Comparison of ENCODE assay signal across 13 mouse cellular contexts in genomic region chr8:13203472-13203871, GRCm38 (mm10). TPM values are rescaled to one million over a fixed set of nuclear protein-coding genes. Genes with fewer than 3 reads are reported as not detected.
A peak's percentile ranks its signal among the peaks of the same experiment; 100 is the strongest.
DNase-seq lines count a peak whose midpoint lies in the region; ATAC-seq and TF ChIP-seq lines count a peak whose summit lies in the region.
"Had no signal": no experiment of that assay in that cellular context is flagged by ENCODE, and none has a peak within 500 bp of the region (broad histone marks: within the 10 kb centered on the region; RNA-seq: fewer than 3 reads in every experiment).

No protein-coding gene starts in this region.

- no peaks in the 10 kb centered on the region for H3K36me3 ChIP-seq in heart, adult 2 months (ENCODE audit: control insufficient read depth, insufficient read depth, low read length)
- no peaks in the 10 kb centered on the region for H3K36me3 ChIP-seq in midbrain, postnatal 0 days (ENCODE audit: insufficient read depth, low read length)
- H3K36me3 ChIP-seq in midbrain, embryonic 14.5 days (ENCODE audit: control insufficient read depth, insufficient read depth, low read length) = no peaks in the 10 kb centered on the region
- H3K36me3 ChIP-seq in liver, embryonic 14.5 days (replicated peaks; ENCODE audit: control insufficient read depth, insufficient read depth, low read depth) = no peaks in the 10 kb centered on the region; the same call in 1 of the 2 replicates
- no peaks in the 10 kb centered on the region for H3K36me3 ChIP-seq in forebrain, embryonic 16.5 days (ENCODE audit: control insufficient read depth, insufficient read depth)
- H3K36me3 ChIP-seq: limb, embryonic 10.5 days; midbrain, embryonic 13.5 days had no signal

- H3K27ac ChIP-seq in heart, adult 2 months = no peak overlapping the region
- H3K27ac ChIP-seq in midbrain, postnatal 0 days (ENCODE audit: low read depth, low read length) = no peak overlapping the region
- H3K27ac ChIP-seq in midbrain, embryonic 14.5 days (replicated peaks; ENCODE audit: low read depth, low read length) = no peak overlapping the region
- peak overlapping the region; percentile 91 for H3K27ac ChIP-seq in liver, embryonic 14.5 days
- H3K27ac ChIP-seq in forebrain, embryonic 16.5 days (ENCODE audit: low read length) = no peak overlapping the region
- H3K27ac ChIP-seq: limb, embryonic 10.5 days; midbrain, embryonic 13.5 days had no signal

- H3K4me2 ChIP-seq in midbrain, postnatal 0 days (ENCODE audit: low read depth, low read length, poor library complexity, severe bottlenecking) = no peak overlapping the region
- no peak overlapping the region for H3K4me2 ChIP-seq in midbrain, embryonic 14.5 days (ENCODE audit: low read length)
- peak overlapping the region; percentile 84 for H3K4me2 ChIP-seq in liver, embryonic 14.5 days (ENCODE audit: low read depth)
- no peak overlapping the region for H3K4me2 ChIP-seq in forebrain, embryonic 16.5 days (ENCODE audit: low read length)
- H3K4me2 ChIP-seq: midbrain, embryonic 13.5 days had no signal

- no peak for ATAC-seq in midbrain, postnatal 0 days (ENCODE audit: low FRiP score)
- ATAC-seq in midbrain, embryonic 14.5 days (ENCODE audit: low FRiP score, low TSS enrichment) = no peak
- no peak for ATAC-seq in liver, embryonic 14.5 days (ENCODE audit: insufficient read depth)
- ATAC-seq in forebrain, embryonic 16.5 days = no peak
- ATAC-seq: midbrain, embryonic 13.5 days had no signal

- DNase-seq in heart, adult 2 months = no peak
- no peak for DNase-seq in heart, adult 8-10 months (ENCODE audit: low spot score)
- DNase-seq in midbrain, postnatal 0 days (ENCODE audit: low spot score) = no peak
- DNase-seq in midbrain, embryonic 14.5 days = no peak
- no peak for DNase-seq in liver, embryonic 14.5 days (ENCODE audit: low read depth in 3 of 3, low spot score in 3 of 3)
- DNase-seq in thymus, postnatal 25 days = peak; percentile 32
- DNase-seq in cerebellum, adult 8-10 months = no peak
- DNase-seq: cerebellum, adult 9-10 months; kidney, adult 8-10 months had no signal

- no peak for TF ChIP-seq EP300 in heart, adult 2 months (IDR thresholded peaks at IDR 0.05; ENCODE audit: insufficient read depth, low read depth, low read length)
- TF ChIP-seq EP300 in liver, embryonic 14.5 days (IDR thresholded peaks at IDR 0.05; ENCODE audit: low read depth) = no peak

- TF ChIP-seq POLR2A in heart, adult 2 months (IDR thresholded peaks at IDR 0.05; ENCODE audit: insufficient read depth, low read depth, low read length) = no peak

- intact Hi-C loops in heart, adult 2 months (cut with DNase I) = loop anchor here (10.0 kb wide), 1 partner anchor 49 kb away; the partner anchor contains the start of gene Lamp1

- H3K27me3 ChIP-seq in heart, adult 2 months (ENCODE audit: control insufficient read depth, insufficient read depth, low read length) = peaks cover 2% of the 10 kb centered on the region
- peaks cover 13% of the 10 kb centered on the region for H3K27me3 ChIP-seq in midbrain, postnatal 0 days (ENCODE audit: insufficient read depth, low read length)
- peaks cover 23% of the 10 kb centered on the region for H3K27me3 ChIP-seq in midbrain, embryonic 14.5 days (ENCODE audit: control insufficient read depth, insufficient read depth, low read length)
- H3K27me3 ChIP-seq in liver, embryonic 14.5 days (ENCODE audit: control insufficient read depth, insufficient read depth, low read length) = no peaks in the 10 kb centered on the region
- peaks cover 23% of the 10 kb centered on the region for H3K27me3 ChIP-seq in forebrain, embryonic 16.5 days (replicated peaks; ENCODE audit: control insufficient read depth, insufficient read depth, low read length)

- no peak overlapping the region for H3K4me3 ChIP-seq in heart, adult 2 months
- H3K4me3 ChIP-seq in midbrain, postnatal 0 days (ENCODE audit: low read depth, low read length) = no peak overlapping the region
- no peak overlapping the region for H3K4me3 ChIP-seq in midbrain, embryonic 14.5 days (replicated peaks; ENCODE audit: low read depth, low read length)
- H3K4me3 ChIP-seq in liver, embryonic 14.5 days (ENCODE audit: insufficient read depth in 1 of 2, low read depth in 2 of 2, low read length in 2 of 2) = peak overlapping the region; percentile 79 to 88
- H3K4me3 ChIP-seq in forebrain, embryonic 16.5 days (replicated peaks; ENCODE audit: low read length) = no peak overlapping the region
- H3K4me3 ChIP-seq: limb, embryonic 10.5 days; midbrain, embryonic 13.5 days had no signal

- TF ChIP-seq CTCF in heart, adult 2 months (IDR thresholded peaks at IDR 0.05) = peak; percentile 43
- TF ChIP-seq CTCF in midbrain, postnatal 0 days (IDR thresholded peaks at IDR 0.05) = peak; percentile 46
- TF ChIP-seq CTCF in liver, embryonic 14.5 days (IDR thresholded peaks at IDR 0.05; ENCODE audit: low read depth) = peak; percentile 89

- H3K79me2 ChIP-seq in heart, adult 2 months (replicated peaks; ENCODE audit: control insufficient read depth, insufficient read depth, low read length) = no peaks in the 10 kb centered on the region

- WGBS in heart, adult 2 months = 66% methylated on average over 1 of the region's 1 CpGs
- WGBS in midbrain, postnatal 0 days = 85% methylated on average over 1 of the region's 1 CpGs
- 58% methylated on average over 1 of the region's 1 CpGs for WGBS in midbrain, embryonic 14.5 days
- 30% methylated on average over 1 of the region's 1 CpGs for WGBS in liver, embryonic 14.5 days (ENCODE audit: insufficient replicate concordance)
- WGBS in forebrain, embryonic 16.5 days = 62% methylated on average over 1 of the region's 1 CpGs

- H3K9me3 ChIP-seq in midbrain, postnatal 0 days (ENCODE audit: low read length) = no peaks in the 10 kb centered on the region
- no peaks in the 10 kb centered on the region for H3K9me3 ChIP-seq in midbrain, embryonic 14.5 days (ENCODE audit: control insufficient read depth, low read length)
- no peaks in the 10 kb centered on the region for H3K9me3 ChIP-seq in liver, embryonic 14.5 days (ENCODE audit: control insufficient read depth, low read length)
- no peaks in the 10 kb centered on the region for H3K9me3 ChIP-seq in forebrain, embryonic 16.5 days (ENCODE audit: control insufficient read depth, low read length)
- H3K9me3 ChIP-seq: limb, embryonic 10.5 days; midbrain, embryonic 13.5 days had no signal

- no peak overlapping the region for H3K9ac ChIP-seq in heart, adult 2 months (ENCODE audit: low read depth, low read length)
- no peak overlapping the region for H3K9ac ChIP-seq in midbrain, postnatal 0 days (replicated peaks; ENCODE audit: low read length, poor library complexity, severe bottlenecking)
- H3K9ac ChIP-seq in midbrain, embryonic 14.5 days (replicated peaks; ENCODE audit: low read length) = no peak overlapping the region
- peak overlapping the region; percentile 65 for H3K9ac ChIP-seq in liver, embryonic 14.5 days (replicated peaks)
- no peak overlapping the region for H3K9ac ChIP-seq in forebrain, embryonic 16.5 days (replicated peaks; ENCODE audit: low read depth, low read length)
- H3K9ac ChIP-seq: midbrain, embryonic 13.5 days had no signal

- no peaks in the 10 kb centered on the region for H3K4me1 ChIP-seq in heart, adult 2 months (ENCODE audit: control insufficient read depth, insufficient read depth, low read length)
- H3K4me1 ChIP-seq in midbrain, postnatal 0 days (ENCODE audit: insufficient read depth, low read length) = no peaks in the 10 kb centered on the region; the same call in 1 of the 2 replicates
- peaks cover 7% of the 10 kb centered on the region for H3K4me1 ChIP-seq in midbrain, embryonic 14.5 days (ENCODE audit: control insufficient read depth, insufficient read depth, low read length)
- peaks cover 54 to 73% of the 10 kb centered on the region in 2 experiments for H3K4me1 ChIP-seq in liver, embryonic 14.5 days (replicated peaks; ENCODE audit: control insufficient read depth in 2 of 2, insufficient read depth in 2 of 2, low read length in 1 of 2)
- H3K4me1 ChIP-seq in forebrain, embryonic 16.5 days (replicated peaks; ENCODE audit: control insufficient read depth, insufficient read depth, low read length) = peaks cover 13% of the 10 kb centered on the region

RNA-seq across cellular contexts. Expression of gene Grtp1, which starts 3.1 kb away (rescaled TPM):
- total RNA-seq in heart, adult 2 months (2021) = 1 to 10 TPM; 3.9 to 5.1 TPM
- 3.8 and 5.6 TPM in 2 replicates for polyA plus RNA-seq in heart, adult 2 months (2012; rRNA removed)
- total RNA-seq in heart, adult 8-10 months (2022) = 1 to 10 TPM; 3.7 to 6.6 (median 4.6) TPM
- 7.9 and 10.1 TPM in 2 replicates for total RNA-seq in midbrain, postnatal 0 days (2014; rRNA removed)
- 18.9 and 19.9 TPM in 2 replicates for polyA plus RNA-seq in midbrain, postnatal 0 days (2015; fragmentation: Nextera tagmentation; extraction: Ambion mirVana)
- polyA plus RNA-seq in midbrain, embryonic 14.5 days (2014; fragmentation: Nextera tagmentation; extraction: Ambion mirVana) = 15.9 and 17.6 TPM in 2 replicates
- 5.7 TPM in 2 replicates for polyA plus RNA-seq in liver, embryonic 14.5 days (2012; rRNA removed)
- 9.5 and 10.1 TPM in 2 replicates for polyA plus RNA-seq in liver, embryonic 14.5 days (2014; fragmentation: Nextera tagmentation; extraction: Ambion mirVana)
- 19.7 and 21.1 TPM in 2 replicates for polyA plus RNA-seq in forebrain, embryonic 16.5 days (2015; fragmentation: Nextera tagmentation; extraction: Ambion mirVana)
- total RNA-seq: granulocyte monocyte progenitor cell, adult 5-6 weeks had no signal

RNA-seq across cellular contexts. Expression of gene Lamp1, which starts 44.5 kb away (rescaled TPM):
- total RNA-seq in heart, adult 2 months (2021) = 100 to 1,000 TPM; 406 to 437 TPM
- 462 and 645 TPM in 2 replicates for polyA plus RNA-seq in heart, adult 2 months (2012; rRNA removed)
- total RNA-seq in heart, adult 8-10 months (2022) = 100 to 1,000 TPM; 413 to 443 (median 429) TPM
- total RNA-seq in midbrain, postnatal 0 days (2014; rRNA removed) = 273 and 322 TPM in 2 replicates
- polyA plus RNA-seq in midbrain, postnatal 0 days (2015; fragmentation: Nextera tagmentation; extraction: Ambion mirVana) = 358 and 371 TPM in 2 replicates
- 252 and 292 TPM in 2 replicates for polyA plus RNA-seq in midbrain, embryonic 14.5 days (2014; fragmentation: Nextera tagmentation; extraction: Ambion mirVana)
- polyA plus RNA-seq in liver, embryonic 14.5 days (2012; rRNA removed) = 112 and 137 TPM in 2 replicates
- 178 and 198 TPM in 2 replicates for polyA plus RNA-seq in liver, embryonic 14.5 days (2014; fragmentation: Nextera tagmentation; extraction: Ambion mirVana)
- polyA plus RNA-seq in forebrain, embryonic 16.5 days (2015; fragmentation: Nextera tagmentation; extraction: Ambion mirVana) = 241 and 271 TPM in 2 replicates

RNA-seq across cellular contexts. Expression of gene Adprhl1, which starts 50.5 kb away (rescaled TPM):
- total RNA-seq in heart, adult 2 months (2021) = 100 to 1,000 TPM; 587 to 599 TPM
- polyA plus RNA-seq in heart, adult 2 months (2012; rRNA removed) = 371 and 464 TPM in 2 replicates
- total RNA-seq in heart, adult 8-10 months (2022) = 100 to 1,000 TPM; 586 to 686 (median 600) TPM
- 0.09 and 0.16 TPM in 2 replicates for total RNA-seq in midbrain, postnatal 0 days (2014; rRNA removed)
- 0.28 and 0.41 TPM in 2 replicates for polyA plus RNA-seq in midbrain, postnatal 0 days (2015; fragmentation: Nextera tagmentation; extraction: Ambion mirVana)
- not detected in 2 replicates for polyA plus RNA-seq in midbrain, embryonic 14.5 days (2014; fragmentation: Nextera tagmentation; extraction: Ambion mirVana)
- polyA plus RNA-seq in liver, embryonic 14.5 days (2012; rRNA removed) = not detected in 2 replicates
- polyA plus RNA-seq in liver, embryonic 14.5 days (2014; fragmentation: Nextera tagmentation; extraction: Ambion mirVana) = not detected in 2 replicates
- polyA plus RNA-seq in forebrain, embryonic 16.5 days (2015; fragmentation: Nextera tagmentation; extraction: Ambion mirVana) = not detected in 2 replicates
- total RNA-seq: granulocyte monocyte progenitor cell, adult 5-6 weeks had no signal
- polyA plus RNA-seq: limb, embryonic 10.5 days had no signal

Comparison
In these comparisons a context has a peak if more than half of its experiments do, and no peak if none do; other contexts are left out.
1. H3K4me3 ChIP-seq: peak in liver, embryonic 14.5 days (2 of 2); none in heart, adult 2 months (single experiment), midbrain, postnatal 0 days (single experiment), midbrain, embryonic 14.5 days (single experiment) and forebrain, embryonic 16.5 days (single experiment).
2. RNA of gene Adprhl1, which starts 50.5 kb away (polyA plus RNA-seq): 371 to 464 TPM in heart, adult 2 months; 0.28 to 0.41 TPM in midbrain, postnatal 0 days, not detected in midbrain, embryonic 14.5 days, not detected in liver, embryonic 14.5 days and not detected in forebrain, embryonic 16.5 days; every median in the first group is over 100 times any median in the second.
3. Peak in every context shown above with its lines, with median percentiles within 50 percentile points of each other: CTCF ChIP-seq.